Mouse (Mus musculus) CH12.LX (cell line): ENCODE measurements around the gene Smndc1. TPM values are rescaled to one million over a fixed set of nuclear protein-coding genes. Genes with fewer than 3 reads are reported as not detected.

Experiments
- DNase-seq: peaks from one replicate; pipeline ENCODE4 v3.0.0-alpha.2; 2013; ENCODE audit errors: extremely low read depth
- H3K27ac ChIP-seq: 2 replicates; pipeline ENCODE4 v1.5.1; 2012; ENCODE audit warnings: low read depth, mild to moderate bottlenecking, control low read depth, moderate library complexity; ENCODE audit not compliant: insufficient read depth
- H3K27me3 ChIP-seq: replicated peaks from 2 replicates; pipeline ENCODE3; 2012; ENCODE audit warnings: inconsistent platforms
- H3K36me3 ChIP-seq, 2 experiments: replicated peaks in 1 of 2; 2 replicates each; pipeline versions ENCODE3 to v1.6.1; 2012; ENCODE audit warnings: inconsistent platforms in 1 of 2, low read length in 1 of 2, mild to moderate bottlenecking in 1 of 2, mixed read lengths in 1 of 2, moderate library complexity in 1 of 2; ENCODE audit not compliant: control insufficient read depth in 1 of 2, insufficient read depth in 1 of 2
- H3K4me1 ChIP-seq, 2 experiments: 2 replicates each; pipeline ENCODE4 v1.6.1; 2012; ENCODE audit warnings: inconsistent platforms in 1 of 2, moderate library complexity in 1 of 2; ENCODE audit not compliant: insufficient read depth in 2 of 2, control insufficient read depth in 1 of 2
- H3K4me2 ChIP-seq: 2 replicates; pipeline ENCODE4 v1.6.1; 2012; ENCODE audit warnings: low read depth, mild to moderate bottlenecking, control low read depth; ENCODE audit not compliant: poor library complexity, insufficient read depth, severe bottlenecking
- H3K4me3 ChIP-seq, 3 experiments: fragments of 150-350 bp in 1 of 3; sonication (generic) in 1 of 3; replicated peaks in 1 of 3; 2 replicates each; pipeline versions ENCODE3 to v1.5.1; 2011 to 2012; ENCODE audit warnings: low read depth in 2 of 3, low read length in 2 of 3, mild to moderate bottlenecking in 2 of 3, moderate library complexity in 2 of 3, control low read depth in 1 of 3, improper control_type of control experiment in 1 of 3, inconsistent platforms in 1 of 3, mixed read lengths in 1 of 3; ENCODE audit not compliant: poor library complexity in 1 of 3
- H3K79me2 ChIP-seq: replicated peaks from 2 replicates; pipeline ENCODE4 v1.6.1; 2012; ENCODE audit warnings: mild to moderate bottlenecking, moderate library complexity; ENCODE audit not compliant: control insufficient read depth, poor library complexity, insufficient read depth, severe bottlenecking; ENCODE audit errors: extremely low read depth
- H3K9ac ChIP-seq: 2 replicates; pipeline ENCODE4 v1.6.1; 2012; ENCODE audit warnings: low read depth, mild to moderate bottlenecking, control low read depth, moderate library complexity; ENCODE audit not compliant: insufficient read depth
- H3K9me3 ChIP-seq: replicated peaks from 2 replicates; pipeline ENCODE3; 2012; ENCODE audit warnings: low read length, inconsistent platforms, mixed read lengths
- BHLHE40 ChIP-seq: IDR thresholded peaks from 2 replicates; pipeline ENCODE4 v1.6.1; 2011; ENCODE audit warnings: mild to moderate bottlenecking, low read depth, low read length, improper control_type of control experiment
- ETS1 ChIP-seq: conservative IDR thresholded peaks from 2 replicates; pipeline ENCODE4 v1.6.1; 2012; ENCODE audit warnings: low read depth, mild to moderate bottlenecking, inconsistent platforms, low read length, improper control_type of control experiment, moderate library complexity
- HCFC1 ChIP-seq: IDR thresholded peaks from 2 replicates; pipeline ENCODE4 v1.6.1; 2012; ENCODE audit warnings: low read depth, mild to moderate bottlenecking, inconsistent platforms, low read length, improper control_type of control experiment
- JUN ChIP-seq: IDR thresholded peaks from 2 replicates; pipeline ENCODE4 v1.6.1; 2011; ENCODE audit warnings: low read depth, mild to moderate bottlenecking, low read length, improper control_type of control experiment, moderate library complexity; ENCODE audit not compliant: insufficient read depth
- JUND ChIP-seq: conservative IDR thresholded peaks from 2 replicates; pipeline ENCODE4 v1.6.1; 2011; ENCODE audit warnings: low read depth, low read length, improper control_type of control experiment
- MAX ChIP-seq: IDR thresholded peaks from 2 replicates; pipeline ENCODE4 v1.6.1; 2011; ENCODE audit warnings: low read length, improper control_type of control experiment
- NRF1 ChIP-seq: IDR thresholded peaks from 2 replicates; pipeline ENCODE4 v1.6.1; 2014; ENCODE audit warnings: low read depth, mild to moderate bottlenecking, inconsistent platforms, low read length, improper control_type of control experiment, moderate library complexity
- RCOR1 ChIP-seq: conservative IDR thresholded peaks from 2 replicates; pipeline ENCODE4 v1.6.1; 2012; ENCODE audit warnings: low read depth, mild to moderate bottlenecking, inconsistent platforms, low read length, improper control_type of control experiment
- SIN3A ChIP-seq: IDR thresholded peaks from 2 replicates; pipeline ENCODE4 v1.6.1; 2012; ENCODE audit warnings: low read length, improper control_type of control experiment, inconsistent platforms
- USF1 ChIP-seq: IDR thresholded peaks from 2 replicates; pipeline ENCODE4 v1.6.1; 2014; ENCODE audit warnings: low read depth, mild to moderate bottlenecking, inconsistent platforms, low read length, improper control_type of control experiment
- USF2 ChIP-seq: conservative IDR thresholded peaks from 2 replicates; pipeline ENCODE4 v1.6.1; 2011; ENCODE audit warnings: low read depth, low read length, improper control_type of control experiment
- ZNF384 ChIP-seq: IDR thresholded peaks from 2 replicates; pipeline ENCODE4 v1.6.1; 2012; ENCODE audit warnings: low read depth, low read length, improper control_type of control experiment, inconsistent platforms
- dilution Hi-C: fragments of 300-500 bp; cut with MboI; formaldehyde crosslinking; loops from 2 replicates; pipeline ENCODE4 v1.14.3; 2020; ENCODE audit warnings: low sequenced_read_pairs; ENCODE audit not compliant: extremely low pct_unique_long_range_greater_than_20kb, extremely low pct_ligation_motif_present
- in situ Hi-C: fragments of 300-500 bp; cut with MboI; formaldehyde crosslinking; loops from 3 replicates; pipeline ENCODE4 v1.14.3; 2019; ENCODE audit warnings: low sequenced_read_pairs, low pct_ligation_motif_present, low pct_unique_long_range_greater_than_20kb, mixed read lengths
- polyA plus RNA-seq: library from polyadenylated mRNA; unstranded; fragments of >175 nt; gene quantifications from 2 replicates; pipeline ENCODE4 v1.2.1, GENCODE M21; 2012; ENCODE audit warnings: low read depth; ENCODE audit not compliant: insufficient read length
- total RNA-seq, 2 experiments: library from RNA; depleted of rRNA; stranded (reverse); fragments of 300-350 nt in 1 of 2; fragments of >200 nt in 1 of 2; gene quantifications; 2 replicates each; pipeline ENCODE4 v1.2.3; 2012 to 2014

The Smndc1 gene
- total and polyA plus RNA-seq, 3 experiments = 20.5 to 96.6 (median 41.3) TPM

- Histone ChIP-seq H3K9ac (no peak overlapping the region), H3K36me3 (peaks cover 0 to 12% of the 10 kb centered on the region in 2 experiments), H3K27ac (no peak overlapping the region), H3K4me2 (no peak overlapping the region), H3K9me3 (no peaks in the 10 kb centered on the region), H3K79me2 (0 out of 2 replicates have a peak, but pooled peaks cover 2% of the 10 kb centered on the region), H3K4me3 (no peak overlapping the region), H3K27me3 (no peaks in the 10 kb centered on the region), H3K4me1 (peaks cover 2 to 11% of the 10 kb centered on the region in 2 experiments; a peak in 3 of 4 replicates)
- DNase-seq = no peak
- dilution Hi-C loops = no loop called here
- in situ Hi-C loops = loop anchor here (25.0 kb wide), 1 partner anchor 331 kb away; no protein-coding TSS in a partner anchor
- TF ChIP-seq USF1 (no peak), RCOR1 (no peak), JUN (no peak)
Observed at GRCm38 (mm10) chr19:53343174-53343881, 47.0 kb downstream of the Smndc1 start.

- Histone ChIP-seq H3K4me3 (peak overlapping the region in 1 of 3 experiments; percentile 36), H3K9ac (no peak overlapping the region), H3K36me3 (peaks cover 0 to 15% of the 10 kb centered on the region in 2 experiments), H3K79me2 (0 out of 2 replicates have a peak, but pooled peaks cover 2% of the 10 kb centered on the region), H3K4me1 (peaks cover 2 to 11% of the 10 kb centered on the region in 2 experiments; a peak in 3 of 4 replicates), H3K4me2 (peak overlapping the region; percentile 71), H3K9me3 (peaks cover 2% of the 10 kb centered on the region), H3K27me3 (no peaks in the 10 kb centered on the region), H3K27ac (no peak overlapping the region)
- TF ChIP-seq USF2 (peak; percentile 94), ETS1 (peak; percentile 36; the same call in 1 of the 2 replicates), SIN3A (no peak), JUND (peak; percentile 93), BHLHE40 (peak; percentile 26; the same call in 1 of the 2 replicates), NRF1 (no peak), JUN (peak; percentile 94), MAX (peak; percentile 93), USF1 (peak; percentile 89)
- in situ Hi-C loops = loop anchor here (25.0 kb wide), 1 partner anchor 328 kb away; no protein-coding TSS in a partner anchor
- peak; percentile 72 for DNase-seq
- dilution Hi-C loops = no loop called here
Observed at GRCm38 (mm10) chr19:53340423-53340822, 50.0 kb downstream of the Smndc1 start.

- Histone ChIP-seq H3K9ac (no peak overlapping the region), H3K4me2 (no peak overlapping the region), H3K27me3 (no peaks in the 10 kb centered on the region), H3K27ac (no peak overlapping the region), H3K4me3 (no peak overlapping the region), H3K9me3 (peaks cover 2% of the 10 kb centered on the region), H3K79me2 (0 out of 2 replicates have a peak, but pooled peaks cover 2% of the 10 kb centered on the region), H3K36me3 (peaks cover 3 to 30% of the 10 kb centered on the region in 2 experiments), H3K4me1 (peaks cover 2 to 6% of the 10 kb centered on the region in 2 experiments; a peak in 3 of 4 replicates)
- in situ Hi-C loops = loop anchor here (25.0 kb wide), 1 partner anchor 323 kb away; no protein-coding TSS in a partner anchor
- TF ChIP-seq ZNF384 (no peak), JUN (no peak), HCFC1 (no peak)
- DNase-seq = no peak
- dilution Hi-C loops = no loop called here
Observed at GRCm38 (mm10) chr19:53335241-53335640, 55.1 kb downstream of the Smndc1 start.
